Mouse (Mus musculus) embryonic facial prominence, embryonic 13.5 days (tissue): ENCODE data around the gene Chchd5. TPM values are rescaled to one million over a fixed set of nuclear protein-coding genes. Genes with fewer than 3 reads are reported as not detected.

Source experiments
- ATAC-seq: fragments of 200-750 bp; cut with Nextera tagmentation; 2 replicates; pipeline ENCODE4 v1.8.0; 2017; ENCODE audit warnings: low read depth; ENCODE audit not compliant: insufficient number of reproducible peaks, insufficient read depth, low FRiP score, low TSS enrichment
- H3K27ac ChIP-seq: fragments of 300-500 bp; sonication (generic); 2 replicates; pipeline ENCODE4 v1.5.1; 2015; ENCODE audit warnings: moderate library complexity, mild to moderate bottlenecking, inconsistent platforms
- H3K27me3 ChIP-seq: fragments of 300-500 bp; sonication (generic); 2 replicates; pipeline ENCODE4 v1.6.1; 2015; ENCODE audit warnings: mild to moderate bottlenecking, inconsistent platforms
- H3K36me3 ChIP-seq: fragments of 300-500 bp; sonication (generic); 2 replicates; pipeline ENCODE4 v1.6.1; 2015; ENCODE audit warnings: mild to moderate bottlenecking, inconsistent platforms
- H3K4me1 ChIP-seq: fragments of 300-500 bp; sonication (generic); 2 replicates; pipeline ENCODE4 v1.6.1; 2015; ENCODE audit warnings: inconsistent platforms
- H3K4me2 ChIP-seq: fragments of 300-500 bp; sonication (generic); 2 replicates; pipeline ENCODE4 v1.6.1; 2015; ENCODE audit warnings: moderate library complexity, mild to moderate bottlenecking, inconsistent platforms
- H3K4me3 ChIP-seq: fragments of 300-500 bp; sonication (generic); 2 replicates; pipeline ENCODE4 v1.5.1; 2015; ENCODE audit warnings: mild to moderate bottlenecking, inconsistent platforms
- H3K9ac ChIP-seq: fragments of 300-500 bp; sonication (generic); 2 replicates; pipeline ENCODE4 v1.6.1; 2015; ENCODE audit warnings: mild to moderate bottlenecking, inconsistent platforms
- H3K9me3 ChIP-seq: fragments of 300-500 bp; sonication (generic); 2 replicates; pipeline ENCODE4 v1.6.1; 2016; ENCODE audit warnings: inconsistent platforms
- WGBS: fragments of 180-500 bp; shearing (Covaris S2); methylation state at CpG from one replicate; pipeline ENCODE4 v1.1.7; 2015; ENCODE audit warnings: mixed read lengths; 5-methylcytosine and 5-hydroxymethylcytosine counted together
- polyA plus RNA-seq: library from polyadenylated mRNA; unstranded; fragments of >200 nt; fragmentation: Nextera tagmentation; extraction: Ambion mirVana; gene quantifications from 2 replicates; pipeline ENCODE4 v1.2.1, GENCODE M21; 2015

Chchd5 gene
- polyA plus RNA-seq, 1 experiment from 2014 or later: 31.7 TPM

GRCm38 (mm10) chr2:129182412-129182811 is 52.9 kb downstream of the Chchd5 start:
- H3K36me3 ChIP-seq: no peaks in the 10 kb centered on the region
- no peak for ATAC-seq
- no peak overlapping the region for H3K27ac ChIP-seq
- no peaks in the 10 kb centered on the region for H3K9me3 ChIP-seq
- H3K4me2 ChIP-seq: no peak overlapping the region
- no peaks in the 10 kb centered on the region for H3K27me3 ChIP-seq
- H3K9ac ChIP-seq: no peak overlapping the region
- peaks cover 22% of the 10 kb centered on the region for H3K4me1 ChIP-seq
- H3K4me3 ChIP-seq: no peak overlapping the region
- WGBS: 90% methylated on average over 1 of the region's 1 CpGs

- H3K4me3 ChIP-seq: no peak overlapping the region
- WGBS: 77% methylated on average over 14 of the region's 14 CpGs
- no peaks in the 10 kb centered on the region for H3K27me3 ChIP-seq
- peaks cover 22% of the 10 kb centered on the region for H3K4me1 ChIP-seq
- H3K27ac ChIP-seq: no peak overlapping the region
- no peaks in the 10 kb centered on the region for H3K36me3 ChIP-seq
- no peak overlapping the region for H3K9ac ChIP-seq
- H3K4me2 ChIP-seq: no peak overlapping the region
- no peaks in the 10 kb centered on the region for H3K9me3 ChIP-seq
- no peak for ATAC-seq
Measured at GRCm38 (mm10) chr2:129183561-129184031, 54.1 kb downstream of the Chchd5 start.

Other genes starting within 250 kb of the Chchd5 start
- gene Zc3h8, start 185.6 kb upstream of the Chchd5 start, polyA plus RNA-seq: 8.8 and 8.9 TPM in 2 replicates
- gene Zc3h6, start 162.3 kb upstream of the Chchd5 start, polyA plus RNA-seq: 2.3 and 3.7 TPM in 2 replicates
- 24.1 TPM in 2 replicates for gene Gm10762, start 162.0 kb upstream of the Chchd5 start, polyA plus RNA-seq
- gene Vinac1, start 81.5 kb upstream of the Chchd5 start, polyA plus RNA-seq: 0.06 and 0.10 TPM in 2 replicates
- gene Ttl, start 63.8 kb upstream of the Chchd5 start, polyA plus RNA-seq: 19.6 and 20.4 TPM in 2 replicates
- 27.3 and 29.4 TPM in 2 replicates for gene Polr1b, start 28.7 kb upstream of the Chchd5 start, polyA plus RNA-seq
- 30.4 TPM in 2 replicates for gene Slc20a1, start 69.1 kb downstream of the Chchd5 start, polyA plus RNA-seq
- 51.3 and 53.4 TPM in 2 replicates for gene Ckap2l, start 167.5 kb downstream of the Chchd5 start, polyA plus RNA-seq
- not detected in 2 replicates for gene Il1a, start 180.3 kb downstream of the Chchd5 start, polyA plus RNA-seq
- 0.15 TPM in 1 of 2 replicates, not detected in the other for gene Il1b, start 241.4 kb downstream of the Chchd5 start, polyA plus RNA-seq